Mouse (Mus musculus): Measurements from ENCODE around the gene Mapk1. TPM values are rescaled to one million over a fixed set of nuclear protein-coding genes. Genes with fewer than 3 reads are reported as not detected.

The Mapk1 gene
- polyA plus RNA-seq, 1 experiment from 2014 or later: 142 TPM

DNA sequence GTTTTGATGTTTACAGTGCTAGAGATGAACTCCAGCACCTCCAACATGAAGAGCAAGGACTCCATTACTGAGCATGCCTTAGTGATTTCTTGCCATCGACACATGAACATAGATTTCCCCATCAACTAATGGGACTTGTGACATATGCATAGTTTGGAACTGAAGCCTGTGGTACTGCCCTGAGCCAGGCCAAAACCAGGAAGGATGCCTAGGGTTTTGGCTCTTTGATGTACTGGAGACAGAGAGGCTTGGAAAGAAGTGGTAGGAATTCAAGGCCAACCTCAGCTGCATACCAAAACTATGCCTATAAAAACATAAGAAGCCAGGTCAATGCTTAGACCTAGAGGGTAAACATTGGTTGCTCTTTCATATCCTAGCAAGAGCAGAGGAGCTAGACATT lies 66.7 kb downstream of the Mapk1 start:
- TF ChIP-seq CTCF (IDR thresholded peaks at IDR 0.05): no peak
- CTCF ChIA-PET: no interaction called here
- H3K27me3 ChIP-seq: no peaks in the 10 kb centered on the region
- no peak for ATAC-seq
- DNase-seq (ENCODE audit: low read depth, low spot score): no peak
- POLR2A ChIA-PET: no interaction called here
- in situ Hi-C loops (cut with MboI; ENCODE audit: low pct_unique_long_range_greater_than_20kb): no loop called here

DNA sequence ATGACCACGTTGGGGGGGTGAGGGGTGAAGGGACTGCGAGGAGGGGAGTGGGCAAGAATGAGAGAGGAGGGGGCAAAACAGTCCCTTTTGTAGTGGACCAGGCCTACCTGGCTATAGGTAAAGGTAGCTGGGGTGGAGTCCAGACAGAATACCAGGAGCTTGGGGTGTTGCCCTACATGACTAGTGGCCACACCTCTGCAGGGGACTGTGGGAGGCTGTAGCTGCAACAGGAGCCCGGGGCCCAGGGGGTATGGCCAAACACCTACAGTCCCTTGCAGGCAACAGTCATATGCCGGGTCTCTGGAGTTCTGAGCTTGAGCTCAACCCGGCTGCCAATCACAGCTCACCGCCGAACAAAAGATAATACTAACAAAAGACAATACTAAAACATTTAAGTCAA lies 68.9 kb downstream of the Mapk1 start:
- POLR2A ChIA-PET: no interaction called here
- no peak for ATAC-seq

DNA sequence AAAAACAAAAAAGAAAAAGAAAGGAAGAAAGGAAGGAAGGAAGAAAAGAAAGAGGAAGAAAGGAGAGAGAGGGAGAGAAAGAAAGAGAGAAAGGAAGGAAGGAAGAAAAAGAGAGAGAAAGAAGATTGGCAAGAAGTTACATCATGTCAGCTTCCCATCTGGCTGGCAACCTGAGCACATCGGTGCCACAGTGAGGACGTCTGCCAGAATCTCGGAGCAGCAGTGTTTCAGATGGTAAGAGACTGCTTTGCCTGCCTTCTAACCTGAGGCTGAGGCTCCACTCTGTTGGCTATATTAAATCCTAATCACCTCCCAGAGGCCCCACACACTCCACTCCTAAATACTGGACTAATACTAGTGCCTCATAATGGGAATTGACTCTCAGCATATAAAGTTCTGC lies 70.7 kb downstream of the Mapk1 start:
- ATAC-seq (no peak), DNase-seq (ENCODE audit: low read depth, low spot score) (no peak)
- ChIA-PET POLR2A (no interaction called here), CTCF (no interaction called here)
- no peak for TF ChIP-seq CTCF (IDR thresholded peaks at IDR 0.05)
- in situ Hi-C loops (cut with MboI; ENCODE audit: low pct_unique_long_range_greater_than_20kb): no loop called here
- H3K27me3 ChIP-seq: no peaks in the 10 kb centered on the region

More for the DNA sequence above, 68.9 kb downstream of the Mapk1 start:
- no peaks in the 10 kb centered on the region for H3K27me3 ChIP-seq
- TF ChIP-seq CTCF (IDR thresholded peaks at IDR 0.05): no peak
- CTCF ChIA-PET: interaction anchor here (0.8 to 1.0 kb wide), 2 partner anchors 8 to 15 kb away, joined by 3 read pairs; no protein-coding TSS in a partner anchor
- in situ Hi-C loops (cut with MboI; ENCODE audit: low pct_unique_long_range_greater_than_20kb): no loop called here
- no peak for DNase-seq (ENCODE audit: low read depth, low spot score)

DNA sequence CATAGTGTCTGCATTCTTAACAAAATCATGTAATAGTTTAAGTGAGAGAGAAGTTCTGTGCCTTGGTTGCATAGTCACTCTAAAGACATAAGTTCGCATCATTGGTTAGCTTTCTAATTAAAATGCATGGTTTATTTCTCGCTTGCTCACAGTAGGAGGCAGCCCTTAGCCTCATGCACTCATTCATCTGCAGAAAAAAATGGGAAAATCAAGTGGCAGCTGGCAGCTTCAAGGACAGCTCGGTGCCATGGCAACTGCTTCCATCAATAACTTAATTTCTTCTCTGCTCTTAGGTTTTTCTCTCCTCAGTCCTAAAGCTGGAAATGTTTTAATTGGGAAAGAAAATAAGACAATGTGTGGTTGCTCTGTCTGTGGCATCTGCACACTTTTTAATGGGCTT lies 72.4 kb downstream of the Mapk1 start:
- no peak for ATAC-seq
- no peaks in the 10 kb centered on the region for H3K27me3 ChIP-seq
- no peak for TF ChIP-seq CTCF (IDR thresholded peaks at IDR 0.05)
- ChIA-PET CTCF (interaction anchor here (1.4 to 1.7 kb wide), 2 partner anchors 11 to 31 kb away, joined by 3 to 6 read pairs; no protein-coding TSS in a partner anchor), POLR2A (no interaction called here)
- in situ Hi-C loops (cut with MboI; ENCODE audit: low pct_unique_long_range_greater_than_20kb): no loop called here
- DNase-seq (ENCODE audit: low read depth, low spot score): no peak

DNA sequence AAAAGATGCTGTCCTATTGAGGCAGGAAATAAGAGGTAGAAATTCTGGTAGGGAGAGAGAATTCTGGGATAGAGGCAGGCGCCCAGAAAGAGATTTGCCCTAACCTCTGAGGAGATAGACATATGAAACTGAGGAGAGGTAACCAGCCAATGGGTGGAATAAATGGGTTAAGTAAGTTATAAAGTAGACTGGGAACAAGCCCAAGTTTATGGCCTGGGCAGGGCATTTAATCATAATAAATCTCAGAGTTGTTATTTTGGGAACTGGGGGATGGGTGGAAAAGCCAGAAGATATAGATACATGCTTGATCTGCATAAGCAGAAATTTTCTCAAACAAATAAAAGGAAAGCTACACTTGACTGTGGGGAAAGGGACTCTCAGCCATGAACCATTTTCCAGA lies 79.2 kb downstream of the Mapk1 start:
- no peak for TF ChIP-seq CTCF (IDR thresholded peaks at IDR 0.05)
- DNase-seq (ENCODE audit: low read depth, low spot score) (no peak), ATAC-seq (no peak)
- POLR2A ChIA-PET: no interaction called here
- in situ Hi-C loops (cut with MboI; ENCODE audit: low pct_unique_long_range_greater_than_20kb): no loop called here
- H3K27me3 ChIP-seq: peaks cover 5% of the 10 kb centered on the region
- CTCF ChIA-PET: interaction anchor here (1.3 kb wide), 1 partner anchor 18 kb away, joined by 3 read pairs; no protein-coding TSS in a partner anchor

DNA sequence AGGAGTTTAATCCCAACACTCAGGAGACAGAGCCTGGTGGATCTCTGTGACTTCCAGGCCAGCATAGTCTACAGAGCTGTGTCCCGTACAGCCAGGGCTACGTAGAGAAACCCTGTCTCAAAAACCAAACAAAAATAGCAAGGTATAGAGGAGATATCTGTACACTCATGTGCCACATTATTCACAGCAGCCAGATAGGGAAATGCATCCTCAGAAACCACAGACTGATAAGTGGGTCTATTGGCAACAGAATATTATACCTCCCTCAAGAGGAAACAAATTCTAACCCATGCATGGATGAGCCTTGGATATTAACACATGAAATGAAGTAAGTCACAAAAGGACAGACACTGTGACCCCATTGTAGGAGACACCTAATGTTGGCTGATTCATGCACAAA lies 84.4 kb downstream of the Mapk1 start:
- TF ChIP-seq CTCF (IDR thresholded peaks at IDR 0.05): no peak
- in situ Hi-C loops (cut with MboI; ENCODE audit: low pct_unique_long_range_greater_than_20kb): no loop called here
- peaks cover 5% of the 10 kb centered on the region for H3K27me3 ChIP-seq
- ChIA-PET CTCF (no interaction called here), POLR2A (no interaction called here)
- ATAC-seq: no peak
- no peak for DNase-seq (ENCODE audit: low read depth, low spot score)

DNA sequence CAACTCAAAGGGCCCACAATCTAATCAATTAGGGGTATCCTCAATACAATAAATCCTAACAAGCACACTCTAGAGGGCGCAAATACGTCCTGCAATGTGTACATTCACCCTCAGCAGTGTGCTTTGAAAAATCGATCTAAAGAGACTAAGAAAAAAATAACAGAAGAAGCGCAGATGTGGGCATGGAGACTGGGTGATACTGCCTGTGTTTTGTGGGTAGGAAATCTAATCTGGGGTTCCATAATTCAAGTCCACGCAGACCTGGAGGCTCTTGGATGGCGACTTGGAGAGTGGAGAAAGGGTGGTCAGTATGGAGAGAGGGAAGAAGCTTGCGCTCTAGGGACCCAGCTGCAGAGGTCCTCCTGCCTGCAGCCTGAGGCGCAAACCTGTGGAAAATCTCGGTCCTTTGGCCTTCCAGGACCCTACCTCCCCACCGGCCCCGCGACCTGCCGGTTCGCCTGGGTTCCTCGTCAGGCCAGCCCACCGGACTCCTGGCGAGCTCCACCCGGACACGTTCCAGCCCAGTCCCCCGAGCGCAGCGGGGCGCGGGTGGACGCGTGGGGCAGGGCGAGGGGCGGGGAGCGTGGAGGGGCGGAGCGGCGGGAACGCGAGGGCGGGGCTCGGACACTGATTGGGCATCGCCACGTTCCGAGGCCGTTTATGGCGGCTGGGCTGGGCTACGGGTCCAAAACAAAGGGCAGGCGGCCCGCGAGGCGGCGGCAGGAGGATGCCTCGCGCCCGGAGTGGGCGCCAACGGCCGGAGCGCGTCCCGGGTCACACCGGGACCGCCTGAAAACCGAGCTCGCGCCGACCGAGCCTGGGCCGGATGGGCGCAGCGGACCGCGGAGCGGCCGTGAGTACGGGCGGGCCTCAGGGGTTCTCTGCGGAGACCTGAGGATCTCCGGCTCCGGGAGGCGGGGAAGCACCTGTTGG lies 86.6 kb downstream of the Mapk1 start, which contains the start of gene Ypel1:
Gene Ypel1 (plus strand): TSS at position 186 of the 933 bp plus-strand sequence.
- in situ Hi-C loops (cut with MboI; ENCODE audit: low pct_unique_long_range_greater_than_20kb): no loop called here
- peak; percentile 85 for ATAC-seq
- no peak for DNase-seq (ENCODE audit: low read depth, low spot score)
- peak; percentile 14 for TF ChIP-seq CTCF (IDR thresholded peaks at IDR 0.05)
- CTCF ChIA-PET: interaction anchor here (1.4 to 2.0 kb wide), 4 partner anchors 10 to 28 kb away, joined by 3 to 5 read pairs (median 4); no protein-coding TSS in a partner anchor
- H3K27me3 ChIP-seq: no peaks in the 10 kb centered on the region
- POLR2A ChIA-PET: no interaction called here

DNA sequence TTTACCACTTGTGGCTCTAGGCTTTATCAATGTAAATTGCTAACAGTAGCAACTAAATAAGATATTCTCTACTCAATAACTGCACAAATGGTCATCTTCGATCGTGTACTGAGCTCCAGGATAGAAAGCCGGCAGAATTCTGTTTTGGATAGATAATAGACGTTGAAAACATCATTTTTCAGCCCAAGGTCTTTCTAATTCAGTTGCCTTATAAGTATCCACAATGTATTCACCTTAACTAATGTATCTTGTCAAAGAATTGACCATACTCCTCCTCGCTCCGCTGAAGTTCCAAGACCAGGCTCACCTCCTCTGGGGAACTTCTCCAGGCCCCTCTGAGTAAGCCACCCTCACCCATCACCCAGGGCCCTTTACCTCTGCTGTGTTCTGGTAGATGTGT lies 87.5 kb downstream of the Mapk1 start:
- CTCF ChIA-PET: no interaction called here
- TF ChIP-seq CTCF (IDR thresholded peaks at IDR 0.05): no peak
- POLR2A ChIA-PET: no interaction called here
- H3K27me3 ChIP-seq: no peaks in the 10 kb centered on the region
- no peak for ATAC-seq
- DNase-seq (ENCODE audit: low read depth, low spot score): no peak
- in situ Hi-C loops (cut with MboI; ENCODE audit: low pct_unique_long_range_greater_than_20kb): no loop called here

DNA sequence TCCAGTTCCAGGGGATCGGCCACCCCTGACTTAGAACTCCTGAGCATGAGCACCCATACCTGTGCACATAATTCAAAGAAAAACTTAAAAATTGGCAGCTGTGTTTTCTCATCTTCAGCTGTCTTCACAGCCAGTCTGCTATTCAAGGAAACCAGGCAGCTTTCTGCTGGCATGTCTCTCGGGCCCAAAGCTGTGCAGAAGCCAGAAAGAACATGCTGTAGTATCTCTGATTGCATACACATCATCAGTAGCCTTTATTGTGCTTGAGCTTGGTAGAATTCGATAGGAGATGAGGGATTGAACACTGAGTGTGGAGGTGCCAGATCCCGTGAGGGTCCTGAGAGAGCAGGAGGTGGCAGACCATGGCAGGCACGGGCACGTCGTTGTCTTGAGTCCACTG lies 89.8 kb downstream of the Mapk1 start:
- DNase-seq (ENCODE audit: low read depth, low spot score) (no peak), ATAC-seq (no peak)
- POLR2A ChIA-PET: no interaction called here
- in situ Hi-C loops (cut with MboI; ENCODE audit: low pct_unique_long_range_greater_than_20kb): no loop called here
- CTCF ChIA-PET: no interaction called here
- TF ChIP-seq CTCF (IDR thresholded peaks at IDR 0.05): no peak
- no peaks in the 10 kb centered on the region for H3K27me3 ChIP-seq

DNA sequence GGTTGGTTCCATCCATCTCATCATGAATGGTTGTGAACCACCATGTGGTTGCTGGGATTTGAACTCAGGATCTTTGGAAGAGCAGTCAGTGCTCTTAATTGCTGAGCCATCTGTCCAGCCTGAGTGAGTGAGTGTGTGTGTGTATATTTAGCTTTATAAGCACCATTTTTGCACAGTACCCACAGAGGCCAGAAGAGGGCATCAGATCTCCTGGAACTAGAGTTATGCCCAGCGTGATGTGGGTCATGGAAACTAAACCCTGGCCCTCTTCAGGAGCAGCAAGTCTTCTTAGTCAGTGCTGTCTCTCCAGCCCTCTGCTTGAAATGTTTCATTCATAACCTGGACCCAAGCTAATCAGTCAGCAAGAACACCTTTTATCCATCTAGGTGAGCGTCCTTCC lies 93.1 kb downstream of the Mapk1 start:
- TF ChIP-seq CTCF (IDR thresholded peaks at IDR 0.05): peak; percentile 43
- no peaks in the 10 kb centered on the region for H3K27me3 ChIP-seq
- ATAC-seq (no peak), DNase-seq (ENCODE audit: low read depth, low spot score) (no peak)
- ChIA-PET POLR2A (no interaction called here), CTCF (interaction anchor here (0.8 kb wide), 1 partner anchor 16 kb away, joined by 3 read pairs; no protein-coding TSS in a partner anchor)
- in situ Hi-C loops (cut with MboI; ENCODE audit: low pct_unique_long_range_greater_than_20kb): no loop called here

DNA sequence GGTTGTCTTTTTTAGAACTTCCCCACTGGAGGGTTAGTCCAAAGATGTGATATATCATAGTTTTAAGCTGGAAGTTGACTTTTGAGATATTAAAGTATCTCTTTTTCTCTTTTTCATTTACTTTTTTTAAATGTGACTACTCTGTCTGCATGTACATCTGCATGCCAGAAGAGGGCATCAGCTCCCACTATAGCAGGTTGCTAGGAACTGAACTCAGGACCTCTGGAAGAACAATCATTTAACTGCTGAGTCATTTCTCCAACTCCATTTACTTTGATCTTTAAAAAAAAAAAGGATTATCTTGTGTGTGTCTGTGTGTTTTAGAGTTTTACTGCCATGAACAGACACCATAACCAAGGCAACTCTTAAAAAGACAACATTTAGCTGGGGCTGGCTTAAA lies 93.7 kb downstream of the Mapk1 start:
- POLR2A ChIA-PET: no interaction called here
- in situ Hi-C loops (cut with MboI; ENCODE audit: low pct_unique_long_range_greater_than_20kb): no loop called here
- TF ChIP-seq CTCF (IDR thresholded peaks at IDR 0.05): no peak
- no peaks in the 10 kb centered on the region for H3K27me3 ChIP-seq
- ATAC-seq: no peak
- CTCF ChIA-PET: interaction anchor here (0.8 to 0.9 kb wide), 2 partner anchors 9 to 15 kb away, joined by 3 read pairs; no protein-coding TSS in a partner anchor
- no peak for DNase-seq (ENCODE audit: low read depth, low spot score)

All from Patski (cell line).